ENCODE assay signal across 17 mouse cellular contexts in genomic region chr10:90609437-90609836, GRCm38 (mm10).
"Had no signal": no experiment of that assay in that cellular context is flagged by ENCODE, and none has a peak within 500 bp of the region (broad histone marks: within the 10 kb centered on the region; RNA-seq: fewer than 3 reads in every experiment).

No protein-coding gene starts in this region.

- H3K9ac ChIP-seq: lung, embryonic 15.5 days; midbrain, embryonic 13.5 days; midbrain, embryonic 15.5 days; neural tube, embryonic 12.5 days; stomach, embryonic 15.5 days had no signal

- H3K4me2 ChIP-seq: lung, embryonic 15.5 days; midbrain, embryonic 11.5 days; midbrain, embryonic 13.5 days; midbrain, embryonic 15.5 days; neural tube, embryonic 12.5 days; stomach, embryonic 15.5 days had no signal

- H3K27me3 ChIP-seq: lung, embryonic 15.5 days; megakaryocyte, embryonic 14.5 days; midbrain, embryonic 13.5 days; midbrain, embryonic 15.5 days; neural tube, embryonic 12.5 days; stomach, embryonic 15.5 days had no signal

- H3K27ac ChIP-seq: lung, embryonic 15.5 days; macrophage; midbrain, embryonic 13.5 days; midbrain, embryonic 15.5 days; neural tube, embryonic 12.5 days; stomach, embryonic 15.5 days; stomach, postnatal 0 days had no signal

- H3K9me3 ChIP-seq: lung, embryonic 15.5 days; midbrain, embryonic 13.5 days; midbrain, embryonic 15.5 days; neural tube, embryonic 12.5 days; stomach, embryonic 15.5 days had no signal

- H3K4me3 ChIP-seq: lung, embryonic 15.5 days; megakaryocyte, embryonic 14.5 days; midbrain, embryonic 13.5 days; midbrain, embryonic 15.5 days; neural tube, embryonic 12.5 days; stomach, embryonic 15.5 days had no signal

- ATAC-seq: lung, postnatal 0 days; midbrain, embryonic 13.5 days; midbrain, embryonic 15.5 days had no signal

- DNase-seq: lung, adult 2 months; lung, postnatal 14 days; lung, postnatal 36 days; right cerebral cortex, postnatal 14 days; thymus, adult 2 months; thymus, postnatal 14 days; thymus, postnatal 36 days had no signal

- H3K4me1 ChIP-seq: lung, embryonic 15.5 days; megakaryocyte, embryonic 14.5 days; midbrain, embryonic 15.5 days; neural tube, embryonic 12.5 days; stomach, embryonic 15.5 days had no signal

- H3K36me3 ChIP-seq: lung, embryonic 15.5 days; midbrain, embryonic 13.5 days; midbrain, embryonic 15.5 days; neural tube, embryonic 12.5 days; stomach, embryonic 15.5 days had no signal
